Mouse (Mus musculus) layer of hippocampus, adult 9-10 months (tissue): ENCODE data around the gene Zfp503.

ENCODE experiments used
- DNase-seq: peaks from one replicate; pipeline ENCODE4 v3.0.0; 2022; ENCODE audit warnings: low spot score

The Zfp503 gene

DNA sequence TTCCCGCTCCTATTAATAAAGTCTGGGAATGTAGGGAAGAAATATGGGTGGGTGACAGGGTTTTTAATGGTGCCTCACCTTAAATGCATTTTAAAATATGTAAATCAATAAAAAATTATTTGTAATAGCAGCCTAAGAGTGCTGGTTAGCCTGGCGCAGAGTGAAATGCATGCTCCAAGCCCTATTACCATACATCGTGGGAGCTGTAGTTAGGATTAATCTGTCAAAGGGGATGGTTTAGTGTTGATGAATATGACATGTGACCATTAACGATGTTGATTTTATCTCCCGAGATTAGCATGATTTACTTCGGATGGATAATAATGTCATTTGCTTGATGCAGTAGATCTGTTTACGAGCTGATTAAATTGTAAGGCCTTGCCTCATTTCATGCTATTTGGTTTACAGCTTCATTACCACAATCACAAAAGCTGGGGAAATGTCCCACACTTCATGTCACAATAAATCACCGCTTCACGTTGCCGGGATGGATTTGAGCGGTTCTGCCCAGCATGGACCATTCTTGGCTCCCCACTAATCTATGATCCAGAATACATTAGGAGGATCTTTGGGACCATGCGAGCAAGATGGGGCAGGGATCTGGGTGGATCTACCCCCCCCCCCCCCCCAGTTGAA, 21.9 kb downstream of the Zfp503 start:
- DNase-seq, result no peak

DNA sequence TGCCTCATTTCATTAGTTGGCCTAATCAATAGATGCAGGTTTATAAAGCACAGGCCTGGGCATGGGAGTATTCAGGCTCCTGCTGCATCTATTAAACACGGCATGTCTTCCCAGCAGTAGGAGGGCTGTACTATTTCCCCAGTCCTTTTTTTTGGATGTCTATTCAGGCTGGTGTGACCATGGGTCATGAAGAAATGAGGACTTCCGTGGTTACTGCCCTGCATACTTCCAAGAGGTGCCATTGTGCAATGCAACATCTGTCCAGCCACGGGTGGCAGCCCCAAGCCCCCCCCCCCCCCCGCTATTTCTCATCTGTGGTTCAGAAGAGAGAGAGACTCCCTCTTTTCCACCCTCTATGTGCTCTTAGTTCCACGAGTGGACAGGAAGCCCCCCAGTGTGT, 23.1 kb downstream of the Zfp503 start:
- no peak for DNase-seq

DNA sequence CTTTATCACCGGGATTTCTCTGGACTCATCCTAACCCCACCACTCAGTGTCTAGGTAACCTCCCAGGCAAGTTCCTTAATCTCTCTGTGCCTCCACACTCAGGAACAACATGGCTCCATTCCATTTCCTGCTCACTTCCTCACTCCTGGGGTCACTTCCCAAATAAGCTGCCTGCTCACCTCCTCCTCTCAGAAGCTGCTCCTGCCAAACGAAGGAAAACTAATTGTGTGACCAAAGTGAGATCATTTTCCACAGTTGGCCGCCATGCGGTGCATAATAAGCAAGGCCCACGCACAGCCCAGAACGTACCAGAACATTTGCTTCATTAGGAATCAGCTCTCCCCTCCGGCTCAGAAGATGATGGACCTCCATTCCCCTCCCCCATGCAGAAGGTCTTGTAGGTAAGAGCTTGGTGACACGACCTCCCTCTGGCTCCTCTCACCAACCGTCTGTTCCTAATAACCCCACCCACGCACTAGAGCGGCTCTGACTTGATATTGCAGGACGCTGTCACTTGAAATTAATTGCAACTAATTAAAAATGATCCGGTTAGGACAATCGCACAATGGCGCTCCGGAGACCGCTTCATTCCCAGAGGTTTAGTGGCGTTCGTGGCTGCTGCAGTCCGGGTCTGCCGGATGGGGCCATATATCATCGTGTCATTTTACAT, 26.9 kb downstream of the Zfp503 start:
- DNase-seq, result peak; percentile 35

DNA sequence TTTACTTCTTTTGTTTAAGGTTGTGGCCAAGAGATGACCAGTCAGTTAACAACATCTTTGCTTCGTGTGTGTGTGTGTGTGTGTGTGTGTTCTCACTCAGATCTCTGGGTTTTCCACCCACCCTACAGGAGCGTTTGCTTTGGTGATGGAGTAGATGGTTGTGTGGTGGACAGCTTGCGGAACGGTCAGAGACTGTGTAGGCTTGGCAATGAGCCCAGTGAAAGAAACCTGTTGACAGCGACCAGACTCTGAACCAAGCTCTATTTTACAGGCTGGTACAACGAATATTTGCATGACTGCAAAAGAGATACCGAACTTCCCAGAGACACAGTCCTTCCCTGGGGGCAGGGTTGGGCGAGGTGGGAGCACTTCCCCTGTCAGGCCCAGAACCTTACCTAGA, 30.2 kb downstream of the Zfp503 start:
- DNase-seq, result no peak

DNA sequence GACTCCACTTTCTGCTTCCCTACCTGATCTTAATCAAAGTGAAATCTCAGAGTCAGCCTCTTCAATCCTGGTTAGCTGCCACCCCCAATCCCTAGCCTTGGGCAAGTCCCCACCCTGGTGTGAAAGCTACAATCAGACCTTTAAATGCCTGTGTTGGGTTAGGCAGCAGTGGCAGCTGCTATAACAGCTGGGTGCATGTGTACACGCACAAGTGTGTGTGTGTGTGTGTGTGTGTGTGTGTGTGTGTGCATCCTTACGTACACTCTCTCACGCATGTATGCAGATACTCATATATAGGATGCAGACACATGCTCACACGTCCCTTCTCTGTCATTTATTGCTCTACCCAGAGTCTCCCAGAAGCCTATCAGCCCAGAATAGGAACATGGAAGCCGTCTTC, 30.8 kb downstream of the Zfp503 start:
- DNase-seq, result no peak

DNA sequence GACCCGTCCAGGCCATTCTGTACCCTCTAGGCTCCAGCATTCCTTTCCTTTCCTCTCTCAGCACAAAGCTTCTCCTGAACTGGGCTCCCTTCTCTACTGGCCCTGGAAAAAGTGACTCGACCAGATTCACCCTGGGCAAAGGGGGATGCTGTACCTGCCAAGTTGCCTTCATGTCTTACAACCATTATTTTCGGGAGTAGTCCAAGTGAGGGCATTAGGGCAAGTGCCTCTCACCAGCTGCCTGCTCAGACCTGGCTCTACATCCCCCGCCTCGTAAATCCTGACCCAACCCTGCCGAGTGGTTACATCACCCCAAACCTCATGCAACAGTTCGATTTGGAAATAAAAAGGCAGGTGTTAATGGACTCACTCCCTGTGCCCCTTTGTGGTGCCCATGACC, 36.9 kb downstream of the Zfp503 start:
- no peak for DNase-seq

DNA sequence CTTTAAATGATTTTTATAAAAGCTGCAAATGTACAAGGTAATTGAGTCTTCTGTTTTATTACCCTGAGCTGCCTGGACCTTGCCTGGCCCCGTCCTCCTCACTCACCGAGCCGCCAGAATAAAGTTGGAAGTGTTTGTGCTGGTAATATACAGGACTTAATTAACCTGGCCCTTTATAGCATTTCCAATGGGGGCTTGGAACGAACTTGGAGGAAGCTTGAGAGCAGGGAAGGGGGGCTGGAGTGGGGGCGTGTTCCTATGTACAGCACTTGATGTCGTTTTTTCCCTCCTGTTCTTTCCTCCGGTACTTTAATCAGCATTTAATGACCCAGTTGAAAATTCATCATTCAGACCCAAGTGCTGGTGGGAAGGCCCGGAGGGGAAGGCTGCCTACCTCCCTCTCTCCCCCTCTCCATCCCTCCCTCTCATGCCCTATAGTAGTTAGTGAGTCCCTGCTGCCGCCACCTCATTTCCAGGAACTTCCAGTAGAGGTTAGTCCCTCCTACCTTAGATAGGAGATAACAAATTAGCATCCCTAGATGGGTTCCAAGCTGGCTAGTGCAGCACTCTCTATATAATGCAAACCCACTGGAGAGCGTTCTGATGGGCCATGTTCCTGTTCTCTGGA, 37.4 kb downstream of the Zfp503 start:
- no peak for DNase-seq

DNA sequence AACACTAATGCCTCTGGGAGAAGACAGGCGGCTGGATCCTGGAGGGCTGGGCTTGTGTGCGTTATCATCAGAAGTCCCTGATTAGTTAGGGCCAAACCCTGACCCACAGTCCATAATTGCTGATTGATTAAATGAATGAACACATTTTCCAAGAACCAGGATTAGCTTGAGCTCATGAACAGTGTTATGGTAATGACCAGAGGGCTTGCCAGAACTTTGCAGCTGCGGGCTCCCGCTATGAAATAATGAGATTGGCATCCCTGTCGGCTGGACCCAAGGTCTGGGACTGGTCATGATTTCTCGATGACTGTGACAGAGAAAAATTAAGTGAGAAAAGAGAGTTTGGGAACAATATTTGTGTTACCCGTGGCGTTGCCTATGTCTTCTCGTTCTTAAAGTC, 44.5 kb downstream of the Zfp503 start:
- no peak for DNase-seq

DNA sequence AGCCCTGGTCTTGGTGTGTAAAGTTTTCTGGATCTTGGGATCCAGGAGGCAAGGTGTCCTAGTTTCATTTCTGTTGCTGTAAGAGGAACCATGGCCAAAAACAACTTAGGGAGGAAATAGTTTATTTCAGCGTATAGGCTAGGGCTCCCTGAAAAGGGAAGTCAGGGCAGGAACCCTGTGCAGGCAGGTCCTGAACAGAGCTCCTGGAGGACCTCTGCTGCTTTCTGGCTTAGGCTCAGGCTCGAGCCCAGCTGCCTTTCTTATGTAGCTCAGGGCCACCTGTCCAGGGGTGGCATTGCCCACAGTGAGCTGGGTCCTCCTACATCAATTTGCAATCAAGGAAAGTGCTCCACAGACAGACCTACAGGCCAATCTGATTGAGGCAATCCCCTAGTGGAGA, 47.8 kb downstream of the Zfp503 start:
- DNase-seq, result no peak

DNA sequence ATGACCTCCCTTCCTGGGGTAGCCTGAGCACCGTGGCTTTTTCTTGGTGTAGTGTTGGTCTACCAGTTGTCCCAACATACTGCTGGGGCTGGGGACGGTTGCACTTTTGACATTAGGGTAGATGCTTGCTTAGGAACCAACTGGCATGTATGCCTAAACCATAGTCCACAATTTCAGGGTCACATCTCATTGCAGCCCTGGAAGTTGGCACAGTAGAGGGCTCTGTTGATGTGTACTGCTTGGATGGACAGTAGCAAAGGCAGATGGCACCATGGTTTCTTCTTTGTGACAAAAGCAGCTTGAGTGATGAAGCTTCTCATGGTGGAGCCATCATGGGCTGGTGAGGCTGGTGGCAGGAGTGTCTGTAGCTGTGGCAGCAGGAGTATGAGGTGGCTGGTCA, 52.3 kb downstream of the Zfp503 start:
- DNase-seq, result no peak

DNA sequence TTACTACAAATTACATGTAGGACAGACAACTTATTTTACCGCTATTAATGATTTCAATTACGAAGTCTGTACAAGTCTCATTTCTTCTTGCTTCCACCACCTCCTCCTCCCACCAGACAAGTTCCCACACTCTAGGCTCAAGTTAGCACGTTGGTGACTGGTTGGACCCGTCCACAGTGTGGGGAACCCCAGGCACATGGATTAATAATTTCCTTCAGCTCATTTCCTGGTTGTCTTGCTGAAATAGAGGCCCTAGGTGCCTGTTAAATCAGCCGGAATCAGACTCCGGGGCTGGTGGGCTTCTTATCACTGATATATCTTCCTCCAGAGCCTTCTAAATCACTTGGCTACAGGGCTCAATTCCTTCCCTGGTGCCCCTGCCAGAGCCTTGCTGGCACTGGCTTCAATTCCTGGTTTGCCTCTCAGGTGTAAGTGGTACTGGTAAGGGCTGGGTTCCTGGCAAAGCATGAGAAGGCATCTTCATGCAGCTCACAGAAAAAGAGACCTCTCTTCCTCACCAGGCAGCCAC, 53.2 kb downstream of the Zfp503 start:
- DNase-seq, result no peak
